Mouse (Mus musculus): ENCODE measurements around the gene Sfrp2.

Sfrp2 gene

GRCm38 (mm10) chr3:83765871-83766725 lies at the start of gene Sfrp2:
TSS of gene Sfrp2 (plus strand) at chr3:83766321.
- peak; percentile 93 for DNase-seq (ENCODE audit: extremely low spot score)

GRCm38 (mm10) chr3:83717643-83718231 lies 48.4 kb upstream of the Sfrp2 start:
- DNase-seq (ENCODE audit: extremely low spot score) = peak; percentile 40

GRCm38 (mm10) chr3:83718662-83719061 lies 47.5 kb upstream of the Sfrp2 start:
- no peak for DNase-seq (ENCODE audit: extremely low spot score)

GRCm38 (mm10) chr3:83728223-83728622 lies 37.9 kb upstream of the Sfrp2 start:
- DNase-seq (ENCODE audit: extremely low spot score) = no peak

- DNase-seq (ENCODE audit: extremely low spot score) = no peak
Measured at GRCm38 (mm10) chr3:83728675-83729390, 37.3 kb upstream of the Sfrp2 start.

- DNase-seq (ENCODE audit: extremely low spot score) = no peak
Measured at GRCm38 (mm10) chr3:83733985-83734384, 32.1 kb upstream of the Sfrp2 start.

GRCm38 (mm10) chr3:83736980-83737379 lies 29.1 kb upstream of the Sfrp2 start:
- DNase-seq (ENCODE audit: extremely low spot score) = no peak

- no peak for DNase-seq (ENCODE audit: extremely low spot score)
Measured at GRCm38 (mm10) chr3:83740246-83740645, 25.9 kb upstream of the Sfrp2 start.

GRCm38 (mm10) chr3:83747276-83747675 lies 18.8 kb upstream of the Sfrp2 start:
- DNase-seq (ENCODE audit: extremely low spot score) = no peak

GRCm38 (mm10) chr3:83747895-83748294 lies 18.2 kb upstream of the Sfrp2 start:
- no peak for DNase-seq (ENCODE audit: extremely low spot score)

- no peak for DNase-seq (ENCODE audit: extremely low spot score)
Measured at GRCm38 (mm10) chr3:83751625-83752024, 14.5 kb upstream of the Sfrp2 start.

GRCm38 (mm10) chr3:83752196-83752595 lies 13.9 kb upstream of the Sfrp2 start:
- no peak for DNase-seq (ENCODE audit: extremely low spot score)

- no peak for DNase-seq (ENCODE audit: extremely low spot score)
Measured at GRCm38 (mm10) chr3:83755043-83755635, 11.0 kb upstream of the Sfrp2 start.

GRCm38 (mm10) chr3:83755666-83756065 lies 10.5 kb upstream of the Sfrp2 start:
- DNase-seq (ENCODE audit: extremely low spot score) = no peak

GRCm38 (mm10) chr3:83762361-83762760 lies 3.8 kb upstream of the Sfrp2 start:
- no peak for DNase-seq (ENCODE audit: extremely low spot score)

- peak; percentile 87 for DNase-seq (ENCODE audit: extremely low spot score)
Measured at GRCm38 (mm10) chr3:83763551-83764548, 2.3 kb upstream of the Sfrp2 start.

- no peak for DNase-seq (ENCODE audit: extremely low spot score)
Measured at GRCm38 (mm10) chr3:83766726-83767070, 577 bp downstream of the Sfrp2 start.

GRCm38 (mm10) chr3:83767121-83767520 lies 1.0 kb downstream of the Sfrp2 start:
- DNase-seq (ENCODE audit: extremely low spot score) = no peak

- DNase-seq (ENCODE audit: extremely low spot score) = peak; percentile 36
Measured at GRCm38 (mm10) chr3:83768293-83769035, 2.3 kb downstream of the Sfrp2 start.

GRCm38 (mm10) chr3:83769036-83769410 lies 2.9 kb downstream of the Sfrp2 start:
- peak; percentile 60 for DNase-seq (ENCODE audit: extremely low spot score)

All from embryo, embryonic 9.5 days (tissue).